Mouse (Mus musculus): Measurements from ENCODE around the gene Zmynd15.

- TF ChIP-seq CTCF (IDR thresholded peaks at IDR 0.05; ENCODE audit: control insufficient read depth, insufficient read depth, insufficient read length) (no peak), MYOD1 (IDR thresholded peaks at IDR 0.05; ENCODE audit: control insufficient read depth, insufficient read length, low read depth) (no peak)
These were observed 39.7 kb upstream of the Zmynd15 start for GRCm38 (mm10) chr11:70419486-70419885.

Data from C2C12 (cell line).